Mouse (Mus musculus) R1 (cell line): ENCODE data around the gene Fads3.

Experiments used
- DNase-seq: peaks from one replicate; pipeline ENCODE4 v3.0.0-alpha.2; 2018; ENCODE audit warnings: low read depth, low spot score

The Fads3 gene

DNA sequence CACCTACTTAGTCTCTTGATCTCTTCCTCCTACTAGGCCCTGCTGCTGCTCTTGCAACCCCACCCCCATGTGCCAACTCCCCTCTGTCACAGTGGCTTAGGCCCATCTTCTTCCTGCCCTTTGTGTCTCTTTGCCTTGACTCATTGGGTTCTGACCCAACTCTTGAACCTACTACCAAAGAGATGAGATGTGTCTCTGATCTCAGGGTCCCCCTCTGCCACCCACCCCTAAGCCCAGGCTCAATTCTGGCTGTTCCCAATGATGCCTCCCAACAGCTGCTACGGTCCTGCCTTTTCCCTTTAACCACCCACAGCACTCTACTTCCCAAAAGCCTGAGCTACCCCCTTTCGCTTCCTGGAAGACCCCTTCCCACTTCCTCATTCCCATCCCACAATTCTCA lies 19.4 kb upstream of the Fads3 start:
- no peak for DNase-seq

DNA sequence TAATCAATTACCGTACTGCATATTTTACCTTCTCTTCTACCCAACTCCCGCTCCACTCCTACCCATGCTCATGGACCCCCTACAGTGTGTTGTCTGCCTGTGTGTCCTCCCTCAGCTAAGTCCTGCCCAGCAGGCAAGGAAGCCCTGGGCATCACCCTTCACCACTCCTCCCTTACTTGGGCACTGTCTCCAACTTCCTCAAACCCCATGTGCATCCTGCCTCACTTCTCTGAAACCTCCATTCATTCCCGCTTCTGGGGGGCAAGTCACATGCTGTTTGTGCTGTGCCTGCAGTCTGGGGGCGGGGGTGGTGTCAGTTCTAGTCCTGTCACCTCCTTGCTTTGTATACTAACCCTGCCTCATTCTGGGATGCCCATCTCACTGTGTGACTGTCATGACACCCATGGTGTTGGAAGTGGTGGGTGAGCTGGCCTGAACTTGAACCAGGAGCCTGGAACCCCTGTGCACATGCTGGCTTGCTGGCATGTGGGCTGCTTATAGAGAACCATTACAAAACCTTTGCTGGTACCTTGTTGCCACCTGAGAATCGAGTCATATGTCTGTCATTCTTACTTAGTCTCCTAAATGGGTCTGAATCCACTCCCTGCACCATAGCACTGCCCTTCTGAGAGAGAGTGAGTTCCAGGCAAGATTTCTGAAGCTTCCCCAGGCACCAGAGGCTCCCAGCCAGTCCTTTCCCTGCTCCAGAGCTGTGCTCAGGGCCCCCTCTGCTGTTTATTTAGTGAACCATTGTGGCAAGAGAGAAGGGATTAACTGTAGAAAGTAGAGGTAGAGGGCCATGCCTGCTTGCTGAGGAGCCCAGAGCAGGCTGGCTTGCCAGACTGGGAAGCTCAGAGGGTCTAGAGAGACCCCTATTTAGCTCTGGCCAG lies 18.7 kb upstream of the Fads3 start:
- peak; percentile 23 for DNase-seq

DNA sequence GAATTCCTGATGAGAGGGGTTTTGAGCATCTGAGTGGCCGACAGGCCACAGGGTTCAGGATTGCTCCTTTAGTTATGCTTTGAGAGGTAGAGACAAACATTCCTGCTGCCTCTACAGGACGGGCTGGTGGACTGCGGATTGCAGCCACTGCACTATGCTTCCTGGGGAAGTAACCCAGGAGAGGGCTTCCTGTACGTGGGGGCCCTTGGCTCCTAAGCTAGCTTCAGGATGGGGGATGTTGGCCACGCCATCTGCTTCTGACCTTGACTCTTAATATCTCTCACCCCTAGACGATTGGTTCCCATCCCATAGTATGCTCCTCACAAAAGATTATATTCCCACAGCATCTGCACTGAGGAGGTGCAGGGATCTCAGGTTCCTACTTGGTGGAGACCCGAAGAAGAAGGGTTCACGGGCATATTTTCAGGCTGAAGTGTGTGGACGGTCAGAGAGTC lies 18.0 kb upstream of the Fads3 start:
- DNase-seq = no peak

DNA sequence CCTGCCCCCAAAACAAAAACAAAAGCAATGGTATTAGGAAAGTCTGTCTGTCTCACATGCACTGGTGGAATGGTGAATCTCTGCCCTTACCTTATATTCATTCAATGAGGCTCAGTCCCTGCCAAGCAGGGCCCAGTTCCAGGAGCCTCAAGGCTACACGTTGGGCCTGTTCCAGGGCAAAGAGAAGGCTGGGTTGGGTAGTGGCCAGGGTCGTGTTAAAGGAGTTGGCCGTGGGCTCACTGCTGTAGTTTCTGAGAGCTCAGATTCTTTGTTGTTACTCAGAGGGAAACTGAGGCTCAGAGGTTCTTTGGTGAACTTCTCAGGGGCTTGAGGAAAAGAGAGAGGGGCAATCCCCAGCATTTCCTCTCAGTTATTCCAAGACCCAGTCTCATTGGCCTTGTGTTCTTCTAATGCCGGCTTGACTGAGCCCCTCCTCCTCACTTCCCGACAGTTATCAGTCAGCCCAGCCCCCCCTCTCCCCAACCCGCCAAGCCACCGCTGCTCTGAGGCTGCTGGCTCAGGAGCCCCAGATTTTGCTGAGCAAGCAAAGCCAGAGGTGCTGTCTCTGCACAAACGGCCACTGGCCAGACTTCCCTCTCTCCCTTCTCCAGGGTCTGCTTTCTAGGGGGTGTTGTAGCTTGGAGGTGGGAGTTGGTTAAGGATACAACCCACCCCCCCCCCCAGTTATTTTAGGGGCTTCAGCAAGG lies 16.0 kb upstream of the Fads3 start:
- DNase-seq = no peak

DNA sequence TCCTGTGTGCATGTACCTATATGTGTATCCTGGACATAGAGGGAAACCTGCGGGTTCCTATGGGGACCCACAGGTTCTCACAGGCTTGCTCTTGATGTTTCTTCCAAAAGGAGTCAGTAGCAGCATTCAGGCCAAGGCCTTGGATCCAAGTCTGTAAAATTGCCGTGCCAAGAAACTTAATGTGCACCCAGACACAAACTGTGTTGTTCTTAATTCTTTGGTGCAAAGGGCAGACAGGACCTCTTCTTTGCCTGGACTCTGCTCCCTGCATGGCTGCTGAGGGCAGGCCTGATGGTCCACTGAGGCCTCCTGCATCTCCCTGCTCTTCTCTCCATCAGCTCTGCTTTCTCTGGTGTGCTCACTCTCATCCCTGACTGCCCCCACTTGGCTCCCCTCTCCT lies 11.6 kb upstream of the Fads3 start:
- DNase-seq = no peak

DNA sequence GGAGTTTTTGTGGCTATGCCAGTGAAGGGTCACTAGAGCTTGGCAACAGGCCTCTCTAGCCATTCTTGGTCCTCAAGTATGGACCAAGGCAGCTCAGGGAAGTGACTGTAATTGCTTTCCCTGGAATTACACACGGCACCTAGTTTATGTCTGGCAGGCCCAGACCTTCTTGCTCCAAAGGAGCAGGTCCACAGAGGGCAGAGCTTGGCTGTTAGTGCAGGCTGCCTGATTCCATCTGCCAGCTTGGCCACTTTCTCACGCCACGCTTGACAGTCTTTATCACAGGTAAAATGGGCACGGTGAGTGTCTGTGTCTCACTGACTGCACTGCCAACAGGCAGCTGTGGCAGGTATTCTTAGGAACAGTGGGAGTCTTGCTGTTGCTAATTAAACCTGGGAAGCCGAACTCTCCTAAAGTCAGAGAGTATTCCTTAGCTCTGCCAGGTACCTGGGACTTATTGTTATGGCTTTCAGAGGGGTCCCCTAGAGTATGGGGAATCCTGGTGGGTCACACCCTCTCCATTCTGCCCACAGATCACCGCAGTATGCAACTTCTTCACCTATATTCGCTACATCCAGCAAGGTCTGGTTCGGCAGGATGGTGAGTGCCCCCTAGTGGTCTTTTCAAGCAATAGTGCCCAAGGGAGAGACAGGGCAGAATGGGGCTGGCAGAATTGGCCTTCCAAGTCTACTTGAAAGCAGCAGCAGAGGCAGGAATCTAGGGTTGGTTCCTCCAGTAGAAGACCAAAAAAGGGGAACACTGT lies 8.0 kb upstream of the Fads3 start:
- DNase-seq = peak; percentile 77

DNA sequence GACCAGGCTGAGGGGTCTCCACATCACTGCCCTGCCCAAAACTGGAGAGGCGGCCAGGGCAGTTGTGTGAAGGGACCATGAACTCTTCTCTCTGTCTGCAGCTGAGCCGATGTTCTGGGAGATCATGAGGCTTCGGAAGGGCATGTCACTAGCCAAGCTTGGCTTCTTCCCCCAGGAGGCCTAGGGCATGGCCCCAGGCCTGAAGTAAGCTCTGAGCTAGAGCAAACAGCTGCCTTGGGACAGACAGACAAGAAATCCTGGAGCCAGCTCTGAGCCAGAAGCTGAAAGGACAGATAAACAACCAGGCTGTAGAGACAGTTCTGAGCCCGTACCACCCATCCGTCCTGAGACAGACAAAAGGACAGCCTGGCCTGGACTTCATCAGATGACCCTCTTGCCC lies 7.0 kb upstream of the Fads3 start:
- DNase-seq = no peak

DNA sequence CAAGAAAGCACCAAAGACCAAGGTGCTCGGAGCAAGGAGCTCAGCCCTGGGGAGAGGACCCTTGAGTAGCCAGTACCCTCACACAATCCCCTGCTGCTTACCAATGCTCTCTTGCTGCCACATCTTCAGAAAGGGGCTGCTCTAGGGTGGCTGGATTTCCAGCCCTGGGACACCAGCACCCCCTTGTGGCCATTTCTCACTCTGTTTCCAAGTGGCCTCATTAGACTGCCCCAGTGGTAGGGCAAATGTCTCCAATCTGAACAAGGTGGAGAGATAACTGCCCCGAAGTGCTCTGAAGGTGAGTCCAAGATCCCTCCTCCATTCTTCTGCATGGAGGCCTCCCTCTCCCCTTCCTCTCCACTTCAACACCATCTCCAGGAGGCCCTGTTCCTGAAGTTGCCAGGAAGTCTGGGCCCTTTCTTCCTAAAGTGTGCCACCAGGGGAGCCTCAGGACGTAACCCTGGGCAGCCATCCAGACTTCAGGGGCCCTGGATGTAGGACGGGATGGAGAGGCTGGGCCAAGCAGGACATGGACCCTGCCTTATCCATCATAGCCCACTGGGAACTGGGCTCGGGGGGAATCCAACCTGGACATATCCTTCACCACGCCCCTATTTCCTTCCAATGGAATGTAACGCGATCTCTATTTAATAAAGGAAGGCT lies 6.5 kb upstream of the Fads3 start:
- peak; percentile 76 for DNase-seq

DNA sequence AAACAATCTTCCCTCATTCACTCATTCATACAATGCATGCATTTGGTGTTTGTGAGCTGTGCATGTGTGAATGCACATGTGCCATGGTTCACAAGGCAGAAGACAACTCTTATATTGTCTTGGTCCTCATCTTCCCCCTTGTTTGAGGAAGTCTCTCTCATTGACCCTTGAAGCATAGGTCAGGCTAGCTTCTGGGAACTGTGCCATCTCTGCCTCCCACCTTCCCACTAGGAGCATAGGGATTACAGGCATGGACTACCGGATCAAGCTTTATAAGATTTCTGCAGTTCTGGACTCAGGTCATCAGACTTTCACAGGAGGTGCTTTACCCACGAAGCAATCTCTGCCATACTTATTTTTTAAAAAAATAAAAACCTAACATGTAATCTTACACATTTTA lies 3.8 kb upstream of the Fads3 start:
- no peak for DNase-seq

DNA sequence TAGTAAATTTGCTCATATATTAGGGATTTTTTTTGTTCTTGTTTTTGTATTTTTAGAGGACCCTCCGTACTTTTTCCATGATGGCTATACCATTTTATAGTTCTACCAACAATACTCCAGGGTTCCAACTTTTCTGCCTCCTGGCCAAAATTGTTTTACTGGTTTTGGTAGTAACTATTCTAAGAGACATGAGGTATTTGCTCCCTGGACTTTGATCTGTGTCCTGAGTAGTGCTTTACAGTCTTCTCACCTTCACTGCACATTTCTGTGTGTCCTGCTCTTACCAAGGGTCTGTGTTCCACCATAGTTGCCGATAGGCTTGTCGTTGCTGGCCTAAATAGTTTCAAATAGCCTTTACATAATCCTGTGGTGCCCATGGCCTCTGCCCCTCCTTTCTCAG lies 3.0 kb upstream of the Fads3 start:
- no peak for DNase-seq

DNA sequence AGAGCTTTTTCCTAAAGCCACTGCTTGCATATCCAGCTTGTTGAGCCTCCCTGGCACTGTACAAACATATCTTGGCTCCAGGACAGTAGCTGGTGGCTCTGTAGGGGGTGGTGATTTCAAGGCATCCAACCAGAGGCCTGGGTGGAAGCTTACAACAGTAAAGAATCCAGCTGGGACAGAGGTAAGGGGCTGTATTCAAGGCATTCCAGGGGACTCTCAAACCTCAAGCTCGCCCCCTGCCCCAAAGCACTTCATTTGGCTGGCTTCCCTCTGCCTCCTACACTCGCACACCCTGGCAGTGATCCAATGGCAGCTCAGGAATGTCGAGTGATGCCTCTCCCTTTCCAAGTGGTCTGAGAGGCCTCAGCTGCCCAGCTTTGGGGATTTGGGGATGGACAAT lies 2.5 kb upstream of the Fads3 start:
- no peak for DNase-seq

DNA sequence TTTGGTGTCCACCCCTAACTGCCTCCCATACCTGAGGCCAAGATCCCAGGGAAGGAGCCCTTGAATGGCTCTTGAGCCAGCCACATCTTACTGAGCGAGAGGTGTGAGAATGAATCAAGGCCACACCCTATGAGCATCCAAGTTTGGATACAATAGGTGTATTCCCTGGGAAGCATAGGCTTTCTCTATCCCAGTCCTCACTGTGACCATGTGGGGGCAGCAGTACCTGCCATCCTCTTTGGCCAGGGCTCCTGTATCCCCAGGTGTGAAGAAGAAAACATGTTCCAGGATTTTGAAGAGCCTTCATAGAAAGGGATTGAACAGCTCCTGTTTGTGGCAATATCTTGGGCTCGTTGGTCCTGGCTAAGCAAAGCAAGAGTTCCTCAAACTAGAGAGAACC lies 1.8 kb upstream of the Fads3 start:
- peak; percentile 70 for DNase-seq

DNA sequence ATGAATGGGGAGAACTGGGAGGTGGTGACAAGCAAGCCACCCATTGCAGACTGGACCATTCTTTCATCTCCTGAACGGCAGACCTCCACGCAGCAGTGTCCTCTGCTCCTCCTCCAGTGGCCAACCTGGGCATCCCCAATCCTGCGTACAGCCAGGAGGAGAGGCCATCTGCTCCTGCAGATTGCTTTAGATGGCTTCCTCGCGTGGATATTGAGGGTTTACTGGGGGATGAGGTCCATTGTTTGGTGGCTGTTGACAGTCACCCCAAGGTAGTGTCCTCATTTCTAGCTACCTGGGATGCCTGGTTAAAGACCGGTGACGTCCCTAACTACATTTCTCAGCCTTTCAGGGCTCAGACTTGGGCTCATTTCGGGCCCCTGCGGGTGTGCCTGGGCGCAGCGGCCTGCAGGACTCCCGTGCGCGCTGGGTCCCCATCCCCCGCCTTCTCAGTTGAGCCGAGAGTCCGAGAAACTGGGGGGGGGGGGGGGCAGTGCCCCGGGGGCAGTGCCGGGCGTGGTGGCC lies 442 bp upstream of the Fads3 start:
- no peak for DNase-seq

DNA sequence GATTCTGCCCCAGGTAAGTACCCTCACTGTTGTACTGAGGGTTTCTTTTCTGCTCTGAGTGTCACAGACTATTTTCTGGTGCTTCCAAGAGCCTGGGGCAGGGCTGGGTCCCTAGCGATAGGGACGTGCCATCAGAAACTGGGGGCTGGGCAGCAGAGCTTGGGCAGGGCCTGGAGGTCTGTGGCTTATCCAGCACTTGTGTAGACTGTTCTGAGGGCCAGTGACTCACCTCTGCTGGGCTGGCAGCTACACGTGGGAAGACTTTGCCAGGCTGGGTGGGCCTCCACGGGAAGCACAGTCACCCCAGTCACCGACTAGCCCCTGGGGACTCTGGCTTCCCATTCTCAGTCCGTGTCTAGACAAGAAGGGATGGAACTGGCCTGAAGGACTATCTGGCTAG lies 863 bp downstream of the Fads3 start:
- no peak for DNase-seq

DNA sequence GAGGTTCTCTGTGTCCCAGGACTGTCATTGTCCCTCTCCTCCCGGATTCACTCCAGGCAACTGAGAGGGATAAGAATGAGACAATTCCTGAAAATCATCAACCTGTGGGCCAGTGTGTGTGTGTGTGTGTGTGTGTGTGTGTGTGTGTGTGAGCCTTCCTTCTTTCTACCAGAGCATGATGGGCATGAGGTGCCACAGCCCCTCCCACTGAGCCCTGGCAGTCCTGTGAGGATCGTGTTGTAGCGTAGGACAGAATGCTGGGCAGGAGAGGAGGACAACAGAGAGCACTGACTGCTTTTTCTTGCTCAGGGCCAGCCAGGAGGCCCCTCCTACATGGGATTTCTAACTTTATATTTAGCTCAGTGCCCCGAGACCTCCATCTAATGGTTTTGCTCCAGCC lies 1.4 kb downstream of the Fads3 start:
- no peak for DNase-seq

DNA sequence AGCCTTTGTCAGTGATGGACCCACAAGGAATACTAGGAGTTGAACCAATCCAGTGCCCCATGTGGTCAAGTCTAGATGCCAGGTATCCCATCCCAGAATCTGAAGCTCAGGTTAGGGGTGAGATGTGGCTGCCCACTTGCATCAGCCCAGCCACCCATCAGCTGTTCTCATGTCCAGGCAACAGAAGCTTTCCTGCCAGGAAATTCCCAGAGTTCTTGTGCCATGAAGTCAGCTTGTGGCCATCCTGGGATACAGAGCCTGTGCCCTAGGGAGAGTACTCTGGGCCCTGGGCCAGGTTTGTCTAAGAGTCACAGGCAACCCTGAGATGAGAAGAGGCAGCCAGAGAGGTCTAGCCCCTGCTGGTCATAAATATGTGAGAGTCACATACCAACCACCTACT lies 2.3 kb downstream of the Fads3 start:
- no peak for DNase-seq

DNA sequence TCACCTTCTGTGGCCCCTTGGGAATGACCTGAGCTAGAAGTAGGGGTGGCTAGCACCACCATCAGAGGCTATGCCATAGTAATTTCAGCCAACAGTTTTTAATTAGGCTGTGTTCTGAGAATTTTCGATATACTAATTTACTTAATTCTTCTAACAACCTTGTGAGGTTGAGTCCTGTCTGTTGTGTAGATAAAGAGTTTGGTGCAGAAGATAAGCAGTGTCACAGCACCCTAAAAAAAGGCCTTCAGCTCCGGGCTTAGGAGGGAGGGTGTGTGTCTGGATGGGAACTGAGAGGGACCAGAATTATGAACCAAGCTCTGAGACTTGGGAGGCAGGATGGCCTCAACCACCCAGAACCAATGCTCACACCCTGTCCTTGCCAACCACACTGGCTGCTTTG lies 4.3 kb downstream of the Fads3 start:
- DNase-seq = no peak

DNA sequence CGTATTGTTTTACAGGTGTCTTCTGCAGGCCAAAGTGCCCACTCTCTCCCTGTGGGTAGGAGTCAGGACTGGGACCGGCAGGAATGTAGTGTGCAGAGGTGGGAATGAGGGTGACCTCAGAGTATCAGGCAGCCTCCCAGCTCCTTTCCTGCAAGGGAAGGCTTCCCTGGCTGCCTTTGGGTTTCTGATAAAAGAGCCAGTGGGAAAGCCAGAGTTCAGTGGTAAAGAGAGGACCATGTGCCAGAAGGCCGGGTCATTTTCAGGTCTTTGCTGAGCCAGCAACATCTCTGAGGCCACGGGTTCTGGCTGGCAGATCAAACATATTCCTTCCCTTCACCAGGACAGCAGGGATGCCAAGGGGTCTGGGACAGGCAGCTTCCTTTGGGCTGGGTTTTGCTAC lies 5.0 kb downstream of the Fads3 start:
- no peak for DNase-seq

DNA sequence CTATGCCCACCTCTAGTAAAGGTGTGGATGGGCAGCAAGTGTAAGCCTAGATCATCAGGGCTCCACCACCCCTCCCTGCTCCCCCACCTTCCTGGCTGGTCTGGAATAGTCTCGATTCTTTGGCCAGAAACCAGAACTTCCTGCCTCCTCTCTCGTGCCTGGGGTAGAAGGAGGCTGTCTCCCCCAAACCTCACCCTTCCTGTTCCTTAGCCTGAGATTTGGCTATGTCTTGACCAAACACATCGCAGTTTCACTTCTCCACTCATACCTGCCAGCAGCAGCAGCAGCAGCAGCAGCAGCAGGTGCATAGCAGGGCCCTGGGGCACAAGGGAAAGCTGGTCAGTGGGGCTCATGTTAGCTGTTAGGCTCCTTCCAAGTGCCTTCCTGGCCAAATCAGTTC lies 5.6 kb downstream of the Fads3 start:
- no peak for DNase-seq

DNA sequence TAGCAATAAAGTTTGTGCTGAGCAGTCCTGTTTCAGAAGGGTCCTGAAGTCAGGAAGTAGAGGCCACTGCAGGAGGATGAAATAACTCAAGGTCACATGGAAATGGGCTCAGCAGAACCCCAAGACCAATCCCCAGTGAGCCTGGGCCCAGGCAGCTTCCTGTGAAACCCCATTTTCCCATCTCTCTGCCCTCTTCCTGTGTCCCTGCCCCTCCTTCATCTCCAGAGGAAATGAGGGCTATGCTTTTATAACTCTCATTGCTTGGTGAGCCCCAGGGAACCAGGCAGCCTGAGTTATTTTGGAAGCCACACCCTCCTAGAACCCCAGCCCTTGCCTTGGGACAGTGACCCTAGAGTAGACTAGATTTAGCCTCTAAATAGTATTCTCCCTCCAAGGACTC lies 8.2 kb downstream of the Fads3 start:
- DNase-seq = no peak

DNA sequence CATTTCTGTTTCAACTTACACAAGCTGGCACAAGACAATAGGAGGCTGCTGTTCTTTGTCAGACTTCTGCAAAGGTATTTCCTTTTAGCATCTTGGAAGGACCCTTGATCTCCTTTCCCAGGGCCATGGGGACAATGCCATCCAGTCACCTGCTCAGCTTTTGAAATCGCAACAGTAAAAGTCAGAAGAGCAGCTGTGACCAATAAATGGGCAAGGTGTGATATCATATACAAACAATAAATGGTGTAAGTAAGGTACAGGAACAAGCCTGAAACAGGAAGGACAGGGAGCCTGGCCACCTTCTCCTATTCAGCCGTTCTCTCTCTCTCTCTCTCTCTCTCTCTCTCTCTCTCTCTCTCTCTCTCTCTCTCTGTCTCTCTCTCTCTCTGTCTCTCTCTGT lies 9.1 kb downstream of the Fads3 start:
- no peak for DNase-seq

DNA sequence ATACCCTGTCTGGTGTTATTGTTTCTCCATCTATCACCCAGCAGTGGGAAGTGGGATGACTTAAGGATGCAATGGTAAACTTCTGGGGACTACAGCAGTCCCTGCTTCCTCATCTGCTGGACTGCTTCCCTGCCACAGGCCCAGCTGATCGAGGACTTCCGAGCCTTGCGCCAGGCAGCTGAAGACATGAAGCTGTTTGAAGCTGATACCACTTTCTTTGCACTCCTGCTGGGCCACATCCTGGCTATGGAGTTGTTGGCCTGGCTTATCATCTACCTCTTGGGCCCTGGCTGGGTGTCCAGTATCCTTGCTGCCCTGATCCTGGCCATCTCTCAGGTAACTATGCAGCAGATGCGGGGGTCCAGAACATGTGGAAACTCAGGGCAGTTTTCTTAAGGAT lies 11.3 kb downstream of the Fads3 start:
- no peak for DNase-seq
